22 mouse cellular contexts compared by ENCODE assay signal in the genomic region with DNA sequence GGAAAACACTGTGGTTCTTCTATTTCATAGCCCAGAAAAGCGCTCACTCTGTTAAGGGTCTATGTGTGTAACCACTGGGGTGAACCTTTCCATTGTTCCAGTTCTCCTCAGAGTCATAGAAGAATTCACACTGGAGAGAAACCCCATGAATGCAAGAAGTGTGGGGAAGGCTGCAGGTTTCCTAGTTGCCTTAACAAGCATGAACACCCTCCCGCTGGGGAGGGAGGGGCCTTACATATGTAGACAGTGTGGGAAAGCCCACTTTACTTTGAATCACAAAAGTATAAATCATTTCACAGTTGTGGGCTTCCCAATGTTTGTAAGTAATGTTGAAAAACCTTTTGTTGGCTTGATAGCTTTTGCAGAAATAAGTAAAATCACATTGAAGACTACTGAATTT. TPM values are rescaled to one million over a fixed set of nuclear protein-coding genes. Genes with fewer than 3 reads are reported as not detected.
DNase-seq lines count a peak whose midpoint lies in the region; ATAC-seq lines count a peak whose summit lies in the region.
"Had no signal": no experiment of that assay in that cellular context is flagged by ENCODE, and none has a peak within 500 bp of the region (broad histone marks: within the 10 kb centered on the region; RNA-seq: fewer than 3 reads in every experiment).

No protein-coding gene starts in this region.

- H3K4me3 ChIP-seq in hindbrain, embryonic 10.5 days: no peak overlapping the region
- no peak overlapping the region for H3K4me3 ChIP-seq in hindbrain, embryonic 16.5 days (ENCODE audit: low read length)
- H3K4me3 ChIP-seq in neural tube, embryonic 12.5 days: no peak overlapping the region
- no peak overlapping the region for H3K4me3 ChIP-seq in forebrain, embryonic 15.5 days
- H3K4me3 ChIP-seq: embryonic facial prominence, embryonic 10.5 days; forebrain, embryonic 13.5 days; gastrocnemius, adult 2 months; heart, embryonic 10.5 days; hindbrain, embryonic 13.5 days; intestine, embryonic 15.5 days had no signal

- H3K9ac ChIP-seq in hindbrain, embryonic 16.5 days (ENCODE audit: low read depth, low read length): no peak overlapping the region
- H3K9ac ChIP-seq in neural tube, embryonic 12.5 days: no peak overlapping the region
- H3K9ac ChIP-seq in forebrain, embryonic 15.5 days (replicated peaks): no peak overlapping the region
- H3K9ac ChIP-seq: forebrain, embryonic 13.5 days; hindbrain, embryonic 13.5 days; intestine, embryonic 15.5 days had no signal

- H3K27me3 ChIP-seq in hindbrain, embryonic 10.5 days (ENCODE audit: insufficient read depth, poor library complexity, severe bottlenecking): 0 out of 2 replicates have a peak, but pooled peaks cover 4% of the 10 kb centered on the region
- no peaks in the 10 kb centered on the region for H3K27me3 ChIP-seq in hindbrain, embryonic 16.5 days (replicated peaks; ENCODE audit: control insufficient read depth, insufficient read depth, low read length)
- H3K27me3 ChIP-seq in neural tube, embryonic 12.5 days (replicated peaks): no peaks in the 10 kb centered on the region
- H3K27me3 ChIP-seq in forebrain, embryonic 15.5 days: no peaks in the 10 kb centered on the region
- H3K27me3 ChIP-seq: forebrain, embryonic 13.5 days; hindbrain, embryonic 13.5 days; intestine, embryonic 15.5 days had no signal

- no peak for ATAC-seq in hindbrain, embryonic 16.5 days
- peak; percentile 77; the same call in 1 of the 2 replicates for ATAC-seq in neural tube, embryonic 12.5 days (ENCODE audit: low FRiP score, low read depth)
- no peak for ATAC-seq in forebrain, embryonic 15.5 days (replicated peaks)
- no peak for ATAC-seq in granulocyte monocyte progenitor cell, adult 5-6 weeks (replicated peaks; ENCODE audit: poor library complexity, severe bottlenecking)
- ATAC-seq: CD4-positive, CD25-positive, alpha-beta regulatory T cell, adult 4 months; forebrain, embryonic 13.5 days; intestine, embryonic 15.5 days had no signal

- WGBS in hindbrain, embryonic 10.5 days: 46% methylated on average over 2 of the region's 2 CpGs
- WGBS in hindbrain, embryonic 16.5 days: 30% methylated on average over 2 of the region's 2 CpGs
- WGBS in neural tube, embryonic 12.5 days: 43% methylated on average over 2 of the region's 2 CpGs
- WGBS in forebrain, embryonic 15.5 days: 74% methylated on average over 2 of the region's 2 CpGs

- H3K27ac ChIP-seq in hindbrain, embryonic 10.5 days: no peak overlapping the region
- no peak overlapping the region for H3K27ac ChIP-seq in hindbrain, embryonic 16.5 days (ENCODE audit: low read depth, low read length)
- H3K27ac ChIP-seq in neural tube, embryonic 12.5 days: no peak overlapping the region
- no peak overlapping the region for H3K27ac ChIP-seq in forebrain, embryonic 15.5 days (replicated peaks)
- H3K27ac ChIP-seq: embryonic facial prominence, embryonic 10.5 days; forebrain, embryonic 13.5 days; gastrocnemius, adult 2 months; heart, embryonic 10.5 days; hindbrain, embryonic 13.5 days; intestine, embryonic 15.5 days had no signal

- H3K36me3 ChIP-seq in hindbrain, embryonic 10.5 days: no peaks in the 10 kb centered on the region
- no peaks in the 10 kb centered on the region for H3K36me3 ChIP-seq in hindbrain, embryonic 16.5 days (ENCODE audit: control insufficient read depth, insufficient read depth, low read length)
- H3K36me3 ChIP-seq in neural tube, embryonic 12.5 days: no peaks in the 10 kb centered on the region
- H3K36me3 ChIP-seq in forebrain, embryonic 15.5 days: no peaks in the 10 kb centered on the region
- H3K36me3 ChIP-seq: embryonic facial prominence, embryonic 10.5 days; heart, embryonic 10.5 days; hindbrain, embryonic 13.5 days; intestine, embryonic 15.5 days had no signal

- peaks cover 11% of the 10 kb centered on the region; the same call in 1 of the 2 replicates for H3K9me3 ChIP-seq in hindbrain, embryonic 10.5 days
- peaks cover 5% of the 10 kb centered on the region; the same call in 1 of the 2 replicates for H3K9me3 ChIP-seq in hindbrain, embryonic 16.5 days (ENCODE audit: control insufficient read depth, low read length)
- H3K9me3 ChIP-seq in neural tube, embryonic 12.5 days: 0 out of 2 replicates have a peak, but pooled peaks cover 7% of the 10 kb centered on the region
- no peaks in the 10 kb centered on the region; the same call in 1 of the 2 replicates for H3K9me3 ChIP-seq in forebrain, embryonic 15.5 days
- H3K9me3 ChIP-seq: embryonic facial prominence, embryonic 10.5 days; forebrain, embryonic 13.5 days; heart, embryonic 10.5 days; hindbrain, embryonic 13.5 days; intestine, embryonic 15.5 days had no signal

- H3K4me2 ChIP-seq in hindbrain, embryonic 16.5 days (ENCODE audit: low read length): no peak overlapping the region
- no peak overlapping the region for H3K4me2 ChIP-seq in neural tube, embryonic 12.5 days (replicated peaks)
- H3K4me2 ChIP-seq in forebrain, embryonic 15.5 days (replicated peaks): no peak overlapping the region
- H3K4me2 ChIP-seq: forebrain, embryonic 13.5 days; hindbrain, embryonic 13.5 days; intestine, embryonic 15.5 days had no signal

- DNase-seq in hindbrain, embryonic 10.5 days (ENCODE audit: low spot score): peak; percentile 21
- DNase-seq in ZHBTc4 (ENCODE audit: low read depth, low spot score): peak; percentile 51
- DNase-seq in embryo, embryonic 11 days: peak; percentile 42
- DNase-seq: adrenal gland, adult 2 months; adrenal gland, postnatal 25 days; B cell, adult 2 months; cerebellum, adult 2 months; cerebellum, postnatal 10 days; gastrocnemius, adult 2 months; gastrocnemius, postnatal 36 days; heart, adult 18-20 months had no signal

- H3K4me1 ChIP-seq in hindbrain, embryonic 10.5 days (replicated peaks): peaks cover 12% of the 10 kb centered on the region
- H3K4me1 ChIP-seq in hindbrain, embryonic 16.5 days (ENCODE audit: control insufficient read depth, insufficient read depth, low read depth, low read length): no peaks in the 10 kb centered on the region
- H3K4me1 ChIP-seq in neural tube, embryonic 12.5 days: peaks cover 4% of the 10 kb centered on the region
- no peaks in the 10 kb centered on the region for H3K4me1 ChIP-seq in forebrain, embryonic 15.5 days
- H3K4me1 ChIP-seq: forebrain, embryonic 13.5 days; intestine, embryonic 15.5 days had no signal

RNA-seq across cellular contexts. Expression of a gene that starts 11.3 kb away (rescaled TPM):
- polyA plus RNA-seq in hindbrain, embryonic 10.5 days (2016; fragmentation: Nextera tagmentation; extraction: Ambion mirVana): 12.9 and 14.5 TPM in 2 replicates
- polyA plus RNA-seq in hindbrain, embryonic 16.5 days (2015; fragmentation: Nextera tagmentation; extraction: Ambion mirVana): 13.2 and 17.8 TPM in 2 replicates
- 15.7 and 17.3 TPM in 2 replicates for polyA plus RNA-seq in neural tube, embryonic 12.5 days (2016; fragmentation: Nextera tagmentation; extraction: Ambion mirVana)
- 22.8 and 23.6 TPM in 2 replicates for polyA plus RNA-seq in forebrain, embryonic 15.5 days (2015; fragmentation: Nextera tagmentation; extraction: Ambion mirVana)
- 10.1 and 18.5 TPM in 2 replicates for total RNA-seq in granulocyte monocyte progenitor cell, adult 5-6 weeks (2014; fragmentation: Nextera tagmentation)
- total RNA-seq in granulocyte monocyte progenitor cell, adult 5-6 weeks (2017): 6.5 and 10.6 TPM in 2 replicates
- total RNA-seq: MEL had no signal

RNA-seq across cellular contexts. Expression of a gene that starts 31.7 kb away (rescaled TPM):
- polyA plus RNA-seq in hindbrain, embryonic 10.5 days (2016; fragmentation: Nextera tagmentation; extraction: Ambion mirVana): 26.1 and 33.1 TPM in 2 replicates
- polyA plus RNA-seq in hindbrain, embryonic 16.5 days (2015; fragmentation: Nextera tagmentation; extraction: Ambion mirVana): 45.5 and 48.7 TPM in 2 replicates
- polyA plus RNA-seq in neural tube, embryonic 12.5 days (2016; fragmentation: Nextera tagmentation; extraction: Ambion mirVana): 43.4 and 44.3 TPM in 2 replicates
- polyA plus RNA-seq in forebrain, embryonic 15.5 days (2015; fragmentation: Nextera tagmentation; extraction: Ambion mirVana): 40.9 TPM in 2 replicates
- not detected in 2 replicates for total RNA-seq in granulocyte monocyte progenitor cell, adult 5-6 weeks (2014; fragmentation: Nextera tagmentation)
- total RNA-seq in granulocyte monocyte progenitor cell, adult 5-6 weeks (2017): not detected in 2 replicates
- total RNA-seq: MEL had no signal

RNA-seq across cellular contexts. Expression of a gene that starts 50.1 kb away (rescaled TPM):
- polyA plus RNA-seq in hindbrain, embryonic 10.5 days (2016; fragmentation: Nextera tagmentation; extraction: Ambion mirVana): 6.9 and 7.4 TPM in 2 replicates
- 8.2 and 9.2 TPM in 2 replicates for polyA plus RNA-seq in hindbrain, embryonic 16.5 days (2015; fragmentation: Nextera tagmentation; extraction: Ambion mirVana)
- polyA plus RNA-seq in neural tube, embryonic 12.5 days (2016; fragmentation: Nextera tagmentation; extraction: Ambion mirVana): 6.5 and 7.9 TPM in 2 replicates
- polyA plus RNA-seq in forebrain, embryonic 15.5 days (2015; fragmentation: Nextera tagmentation; extraction: Ambion mirVana): 9.2 and 10.6 TPM in 2 replicates
- total RNA-seq in granulocyte monocyte progenitor cell, adult 5-6 weeks (2014; fragmentation: Nextera tagmentation): 2.3 and 6.2 TPM in 2 replicates
- total RNA-seq in granulocyte monocyte progenitor cell, adult 5-6 weeks (2017): 2.5 and 5.9 TPM in 2 replicates
- total RNA-seq: MEL had no signal

RNA-seq across cellular contexts. Expression of a gene that starts 53.3 kb away (rescaled TPM):
- polyA plus RNA-seq in hindbrain, embryonic 10.5 days (2016; fragmentation: Nextera tagmentation; extraction: Ambion mirVana): 38.6 and 45.4 TPM in 2 replicates
- polyA plus RNA-seq in hindbrain, embryonic 16.5 days (2015; fragmentation: Nextera tagmentation; extraction: Ambion mirVana): 35.9 and 41.2 TPM in 2 replicates
- polyA plus RNA-seq in neural tube, embryonic 12.5 days (2016; fragmentation: Nextera tagmentation; extraction: Ambion mirVana): 39.9 and 44.9 TPM in 2 replicates
- polyA plus RNA-seq in forebrain, embryonic 15.5 days (2015; fragmentation: Nextera tagmentation; extraction: Ambion mirVana): 43.1 and 44.7 TPM in 2 replicates
- total RNA-seq in granulocyte monocyte progenitor cell, adult 5-6 weeks (2014; fragmentation: Nextera tagmentation): 31.1 and 57.1 TPM in 2 replicates
- 17.7 and 26.1 TPM in 2 replicates for total RNA-seq in granulocyte monocyte progenitor cell, adult 5-6 weeks (2017)
